Mouse (Mus musculus) midbrain, embryonic 15.5 days (tissue): ENCODE measurements around the gene Ripply2. TPM values are rescaled to one million over a fixed set of nuclear protein-coding genes. Genes with fewer than 3 reads are reported as not detected.

Source experiments
- ATAC-seq: fragments of 200-750 bp; cut with Nextera tagmentation; replicated peaks from 2 replicates; pipeline ENCODE4 v1.8.0; 2017; ENCODE audit warnings: moderate TSS enrichment
- H3K27ac ChIP-seq: fragments of 300-500 bp; sonication (generic); 2 replicates; pipeline ENCODE4 v1.5.1; 2015; ENCODE audit warnings: mild to moderate bottlenecking, inconsistent platforms
- H3K27me3 ChIP-seq: fragments of 300-500 bp; sonication (generic); replicated peaks from 2 replicates; pipeline ENCODE4 v1.6.1; 2015; ENCODE audit warnings: inconsistent platforms
- H3K36me3 ChIP-seq: fragments of 300-500 bp; sonication (generic); replicated peaks from 2 replicates; pipeline ENCODE4 v1.6.1; 2015; ENCODE audit warnings: inconsistent platforms
- H3K4me1 ChIP-seq: fragments of 300-500 bp; sonication (generic); 2 replicates; pipeline ENCODE4 v1.6.1; 2015; ENCODE audit warnings: inconsistent platforms
- H3K4me2 ChIP-seq: fragments of 300-500 bp; sonication (generic); 2 replicates; pipeline ENCODE4 v1.6.1; 2015; ENCODE audit warnings: inconsistent platforms, mild to moderate bottlenecking, moderate library complexity
- H3K4me3 ChIP-seq: fragments of 300-500 bp; sonication (generic); 2 replicates; pipeline ENCODE4 v1.5.1; 2015; ENCODE audit warnings: mild to moderate bottlenecking, inconsistent platforms
- H3K9ac ChIP-seq: fragments of 300-500 bp; sonication (generic); 2 replicates; pipeline ENCODE4 v1.6.1; 2015; ENCODE audit warnings: mild to moderate bottlenecking, inconsistent platforms
- H3K9me3 ChIP-seq: fragments of 300-500 bp; sonication (generic); 2 replicates; pipeline ENCODE4 v1.6.1; 2016; ENCODE audit warnings: inconsistent platforms
- WGBS: fragments of 180-500 bp; shearing (Covaris S2); methylation state at CpG from one replicate; pipeline ENCODE4 v1.1.7; 2015; ENCODE audit warnings: mixed read lengths; 5-methylcytosine and 5-hydroxymethylcytosine counted together
- polyA plus RNA-seq: library from polyadenylated mRNA; unstranded; fragments of >200 nt; fragmentation: Nextera tagmentation; extraction: Ambion mirVana; gene quantifications from 2 replicates; pipeline ENCODE4 v1.2.1, GENCODE M21; 2015

Ripply2 gene
- polyA plus RNA-seq, 1 experiment from 2014 or later = 9.3 TPM

DNA sequence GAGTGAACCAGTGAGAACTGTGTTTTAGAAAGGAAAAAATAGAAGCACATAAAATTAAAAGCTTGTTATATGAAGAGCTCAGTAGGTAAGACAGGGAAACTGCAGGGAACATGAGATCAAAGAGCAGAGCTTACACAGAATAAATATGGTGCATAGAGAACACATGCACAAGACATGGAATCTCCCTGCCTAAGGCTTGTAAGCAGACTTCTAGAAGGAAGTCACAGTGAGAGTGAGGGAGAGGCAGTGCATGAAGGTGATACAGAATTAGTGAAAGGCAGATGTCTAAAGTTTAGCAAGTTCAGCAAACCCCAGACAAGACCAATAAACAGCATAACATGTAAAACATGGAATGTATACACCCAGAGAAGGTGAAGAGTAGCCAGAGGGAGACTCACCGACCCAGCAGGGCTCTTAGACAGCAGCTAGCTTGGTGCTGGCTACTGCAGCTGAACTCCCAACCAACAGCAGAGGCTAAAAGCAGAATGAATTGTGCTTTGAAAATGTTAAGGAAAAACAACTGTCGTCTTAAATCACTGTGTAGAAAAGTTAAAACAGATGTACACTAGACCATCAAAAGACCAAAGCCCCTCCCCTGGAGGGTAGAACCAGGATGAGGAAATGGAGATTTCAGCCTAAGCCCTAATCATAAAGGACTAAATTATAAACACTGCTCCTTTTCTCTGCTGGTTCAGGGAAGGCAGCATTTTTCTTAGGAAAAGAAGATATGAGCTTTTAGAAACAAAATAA lies 19.7 kb downstream of the Ripply2 start:
- ATAC-seq = no peak
- no peak overlapping the region for H3K4me2 ChIP-seq
- H3K9ac ChIP-seq = no peak overlapping the region
- 78% methylated on average over 2 of the region's 2 CpGs for WGBS
- H3K4me3 ChIP-seq = no peak overlapping the region
- no peak overlapping the region for H3K27ac ChIP-seq
- no peaks in the 10 kb centered on the region for H3K27me3 ChIP-seq
- no peaks in the 10 kb centered on the region for H3K9me3 ChIP-seq
- H3K36me3 ChIP-seq = peaks cover 10% of the 10 kb centered on the region; the same call in 1 of the 2 replicates
- no peaks in the 10 kb centered on the region for H3K4me1 ChIP-seq

DNA sequence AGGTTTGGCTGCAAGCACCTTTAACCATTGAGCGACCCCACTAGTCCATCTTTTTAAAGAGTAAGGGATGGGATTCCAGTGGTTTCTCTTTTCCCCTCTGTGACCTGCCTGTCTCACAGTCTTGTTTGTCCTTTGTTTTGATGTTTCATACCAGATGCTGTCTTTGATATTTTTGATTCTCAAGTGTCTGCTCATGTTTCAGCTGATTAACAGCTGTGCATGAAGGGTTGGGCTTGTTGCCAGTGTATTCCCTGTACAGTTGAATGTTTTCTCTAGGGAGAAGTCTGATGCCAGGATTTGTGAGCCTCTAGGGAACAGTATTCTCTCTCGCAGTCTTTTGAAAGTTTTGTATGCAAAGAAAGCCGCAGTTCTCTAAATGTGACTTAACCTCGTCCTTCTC lies 34.1 kb downstream of the Ripply2 start:
- no peaks in the 10 kb centered on the region for H3K27me3 ChIP-seq
- no peak overlapping the region for H3K4me3 ChIP-seq
- H3K27ac ChIP-seq = no peak overlapping the region
- no peak for ATAC-seq
- no peak overlapping the region for H3K4me2 ChIP-seq
- H3K36me3 ChIP-seq = peaks cover 8% of the 10 kb centered on the region; the same call in 1 of the 2 replicates
- no peaks in the 10 kb centered on the region for H3K4me1 ChIP-seq
- 70% methylated on average over 4 of the region's 4 CpGs for WGBS
- no peaks in the 10 kb centered on the region for H3K9me3 ChIP-seq
- H3K9ac ChIP-seq = no peak overlapping the region

DNA sequence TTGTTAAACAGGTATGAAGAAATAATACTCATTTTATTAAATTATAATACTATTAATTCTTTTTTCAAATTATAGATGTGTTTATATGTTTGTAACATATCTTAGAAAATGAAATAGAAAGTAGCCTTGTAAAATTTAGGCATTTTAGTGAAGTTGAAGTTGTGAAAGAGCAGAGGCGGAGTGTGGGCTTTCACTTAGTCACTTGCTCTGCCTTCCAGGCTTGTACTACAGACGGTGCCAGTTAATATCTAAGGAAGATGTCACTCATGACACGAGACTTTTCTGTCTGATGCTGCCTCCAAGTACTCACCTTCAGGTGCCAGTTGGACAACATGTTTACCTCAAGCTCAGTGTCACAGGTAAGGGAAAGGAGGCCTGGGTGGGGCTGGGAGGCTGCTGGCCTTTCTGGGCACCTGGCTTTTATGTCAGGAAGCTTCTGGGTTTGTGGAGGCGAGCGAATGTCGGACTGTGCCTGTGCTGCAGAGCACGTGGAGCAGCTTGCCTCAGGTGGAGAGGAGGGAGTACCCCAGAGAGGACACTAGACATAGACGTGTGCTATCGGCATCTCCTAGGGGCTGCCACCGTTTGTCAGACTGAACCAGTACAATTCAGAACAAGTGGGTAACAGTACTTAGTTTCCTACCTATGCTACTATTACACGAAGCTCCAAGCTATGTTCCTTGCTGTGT lies 40.4 kb downstream of the Ripply2 start:
- H3K4me3 ChIP-seq = no peak overlapping the region
- no peak for ATAC-seq
- no peaks in the 10 kb centered on the region for H3K9me3 ChIP-seq
- no peak overlapping the region for H3K9ac ChIP-seq
- H3K27me3 ChIP-seq = no peaks in the 10 kb centered on the region
- no peak overlapping the region for H3K4me2 ChIP-seq
- no peaks in the 10 kb centered on the region for H3K4me1 ChIP-seq
- H3K36me3 ChIP-seq = peaks cover 24% of the 10 kb centered on the region; the same call in 1 of the 2 replicates
- no peak overlapping the region for H3K27ac ChIP-seq
- 92% methylated on average over 11 of the region's 11 CpGs for WGBS

DNA sequence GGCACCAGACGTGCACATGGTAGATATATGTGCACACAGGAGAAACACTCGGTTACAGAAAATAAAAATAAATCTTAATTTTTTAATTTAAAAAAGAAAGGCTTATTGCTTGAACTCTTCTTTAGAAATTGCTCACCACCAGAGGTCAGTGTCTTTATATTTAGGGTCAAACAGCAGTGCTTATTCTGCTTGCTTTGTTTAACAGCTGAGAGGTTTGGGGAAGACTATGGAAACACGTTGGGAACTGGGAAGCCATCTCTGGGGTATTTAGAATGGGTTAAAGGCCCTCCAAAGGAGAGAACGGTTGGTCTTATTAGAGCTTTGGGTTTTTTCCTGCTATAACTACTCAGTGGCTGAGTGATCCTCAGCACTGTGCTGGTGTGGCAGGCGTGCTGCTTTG lies 47.0 kb downstream of the Ripply2 start:
- H3K4me2 ChIP-seq = no peak overlapping the region
- no peak overlapping the region for H3K4me3 ChIP-seq
- H3K9me3 ChIP-seq = no peaks in the 10 kb centered on the region
- H3K9ac ChIP-seq = no peak overlapping the region
- no peaks in the 10 kb centered on the region for H3K27me3 ChIP-seq
- ATAC-seq = no peak; the same call in 1 of the 2 replicates
- 81% methylated on average over 5 of the region's 5 CpGs for WGBS
- peaks cover 27% of the 10 kb centered on the region; the same call in 1 of the 2 replicates for H3K36me3 ChIP-seq
- no peaks in the 10 kb centered on the region for H3K4me1 ChIP-seq
- no peak overlapping the region for H3K27ac ChIP-seq

DNA sequence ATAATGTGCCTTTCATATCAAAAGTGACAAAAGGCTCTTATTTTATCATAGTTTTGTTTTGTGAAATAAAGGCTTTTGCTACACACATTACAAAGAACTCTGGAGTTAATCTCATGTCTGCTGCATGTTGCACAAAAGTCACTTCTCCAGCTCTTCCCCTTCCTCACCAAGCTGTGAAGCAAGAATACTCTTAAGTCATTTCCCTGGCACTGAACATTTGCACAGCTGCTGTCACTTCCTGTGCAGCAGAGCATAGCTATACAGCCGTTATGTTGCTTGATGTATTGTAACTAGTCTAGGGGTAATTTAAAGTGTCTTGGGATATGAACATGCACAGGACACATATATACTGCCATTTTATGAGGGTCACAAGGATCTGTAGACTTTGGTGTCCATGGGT lies 52.8 kb downstream of the Ripply2 start:
- no peak overlapping the region for H3K9ac ChIP-seq
- H3K27ac ChIP-seq = no peak overlapping the region
- no peaks in the 10 kb centered on the region for H3K9me3 ChIP-seq
- ATAC-seq = no peak
- no peaks in the 10 kb centered on the region for H3K4me1 ChIP-seq
- peaks cover 27% of the 10 kb centered on the region for H3K36me3 ChIP-seq
- WGBS = 90% methylated on average over 1 of the region's 1 CpGs
- H3K4me2 ChIP-seq = no peak overlapping the region
- no peak overlapping the region for H3K4me3 ChIP-seq
- no peaks in the 10 kb centered on the region for H3K27me3 ChIP-seq

Other genes with a start within 250 kb of the Ripply2 start
- gene Snap91, start 134.9 kb upstream of the Ripply2 start, polyA plus RNA-seq = 167 and 172 TPM in 2 replicates
- 55.0 and 56.9 TPM in 2 replicates for gene Cyb5r4, start 6.5 kb downstream of the Ripply2 start, polyA plus RNA-seq
- 2.3 TPM in 2 replicates for gene Mrap2, start 128.8 kb downstream of the Ripply2 start, polyA plus RNA-seq
- 7.5 and 8.2 TPM in 2 replicates for gene Cep162, start 240.0 kb downstream of the Ripply2 start, polyA plus RNA-seq